Mouse (Mus musculus) small intestine, adult 2 months (tissue): ENCODE results near the gene Epha3.

Experiments used
- CTCF ChIP-seq: fragments of 200-500 bp; IDR thresholded peaks from 2 replicates; pipeline ENCODE4 v1.5.1; 2012; ENCODE audit warnings: low read depth, mild to moderate bottlenecking, control low read depth, inconsistent platforms, low read length, moderate library complexity, mixed read lengths; ENCODE audit not compliant: insufficient replicate concordance, insufficient read length; ENCODE audit errors: extremely low read depth
- POLR2A ChIP-seq: fragments of 200-500 bp; IDR thresholded peaks from 2 replicates; pipeline ENCODE4 v1.6.1; 2012; ENCODE audit warnings: low read depth, mild to moderate bottlenecking, control low read depth, inconsistent platforms, low read length, moderate library complexity

DNA sequence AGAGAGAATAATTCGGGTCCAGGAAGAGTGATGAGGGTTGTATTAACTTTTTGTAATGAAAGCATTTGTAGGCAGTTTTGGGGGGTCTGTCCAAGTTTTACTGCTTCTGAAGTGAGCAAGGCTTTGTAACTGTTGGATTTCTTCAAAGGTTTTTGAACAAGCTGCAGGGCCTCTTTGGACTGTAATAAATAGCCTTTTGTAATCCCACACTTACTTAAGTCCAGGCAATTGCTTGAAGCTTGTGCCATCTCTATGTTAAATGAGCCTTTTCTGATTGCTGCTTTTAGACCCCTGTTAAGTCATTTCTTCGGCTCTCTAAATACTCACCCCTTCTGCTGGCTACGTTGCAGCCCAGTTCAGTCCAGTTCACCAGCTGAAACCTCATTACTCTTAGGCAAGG is 248.6 kb downstream of the Epha3 start:
- TF ChIP-seq POLR2A = no peak
- TF ChIP-seq CTCF = no peak
